Mouse (Mus musculus) spleen, adult 2 months (tissue): Measurements from ENCODE around the gene Ephx1.

Experiments used
- CTCF ChIP-seq: fragments of 200-500 bp; IDR thresholded peaks from 2 replicates; pipeline ENCODE4 v1.5.1; 2011; ENCODE audit warnings: mild to moderate bottlenecking, inconsistent platforms; ENCODE audit not compliant: insufficient read depth, insufficient read length, insufficient replicate concordance; ENCODE audit errors: extremely low read depth
- POLR2A ChIP-seq: fragments of 200-500 bp; IDR thresholded peaks from 2 replicates; pipeline ENCODE4 v1.6.1; 2011; ENCODE audit warnings: low read depth, low read length, inconsistent platforms

DNA sequence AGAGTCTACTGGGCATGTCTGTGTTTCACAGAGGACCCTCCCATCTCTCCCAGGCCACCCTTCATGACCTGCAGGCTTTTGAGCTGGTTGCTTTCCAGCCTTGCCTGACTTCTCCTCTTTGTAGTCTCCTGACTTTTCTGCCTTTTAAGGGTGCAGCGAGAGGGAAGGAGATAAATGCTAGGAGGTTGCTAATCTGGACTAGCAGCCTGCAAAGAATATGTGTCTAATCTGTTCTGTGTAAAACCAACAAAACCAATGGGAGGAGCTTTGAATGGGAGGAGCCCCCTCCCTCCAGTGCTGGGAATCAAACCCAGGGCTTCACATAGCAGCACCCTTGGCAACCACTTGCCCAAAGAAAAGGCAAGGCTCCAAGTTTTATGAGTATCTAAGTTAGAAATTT is 47.6 kb upstream of the Ephx1 start:
- TF ChIP-seq CTCF = no peak
- TF ChIP-seq POLR2A = no peak
